Mouse (Mus musculus): ENCODE results near the gene Pip4k2a.

DNA sequence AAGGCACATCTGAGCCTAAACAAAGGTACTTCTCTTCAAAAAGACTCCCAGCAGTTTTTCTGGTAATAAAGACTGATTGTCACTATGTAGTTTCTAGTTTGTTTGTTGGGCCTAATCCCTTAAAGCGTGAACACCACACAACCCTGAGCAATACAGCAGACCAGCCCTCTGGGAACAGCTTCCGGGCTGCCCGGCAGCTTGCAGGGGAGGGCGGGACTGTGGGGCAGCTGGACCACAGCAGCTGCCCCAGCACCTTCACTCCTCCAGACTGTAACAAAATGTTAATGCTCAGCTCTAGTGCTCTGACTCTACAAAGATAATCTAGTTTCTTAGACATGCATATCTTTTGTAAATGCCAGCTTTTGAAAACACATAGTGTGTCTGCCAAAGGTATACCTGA lies 42.9 kb downstream of the Pip4k2a start:
- TF ChIP-seq SIN3A (IDR thresholded peaks at IDR 0.05; ENCODE audit: low read length) (no peak), USF1 (IDR thresholded peaks at IDR 0.05; ENCODE audit: low read depth, low read length) (no peak), POLR2A (IDR thresholded peaks at IDR 0.05; ENCODE audit: low read depth, low read length) (no peak), TBP (conservative IDR thresholded peaks at IDR 0.05; ENCODE audit: low read depth, low read length) (no peak), PAX5 (IDR thresholded peaks at IDR 0.05; ENCODE audit: low read length) (no peak), E2F4 (IDR thresholded peaks at IDR 0.05; ENCODE audit: insufficient replicate concordance, low read depth, low read length) (no peak), RCOR1 (conservative IDR thresholded peaks at IDR 0.05; ENCODE audit: low read depth, low read length) (no peak), RAD21 (IDR thresholded peaks at IDR 0.05; ENCODE audit: low read depth, low read length) (no peak), CTCF (conservative IDR thresholded peaks at IDR 0.05 in 1 of 2, IDR thresholded peaks at IDR 0.05 in 1 of 2; ENCODE audit: low read depth in 2 of 2, low read length in 2 of 2) (no peak), KAT2A (IDR thresholded peaks at IDR 0.05; ENCODE audit: insufficient replicate concordance, low read length) (no peak), ZMIZ1 (IDR thresholded peaks at IDR 0.05; ENCODE audit: low read depth, low read length) (no peak), EP300 (IDR thresholded peaks at IDR 0.05; ENCODE audit: low read length) (no peak)

All from CH12.LX (cell line).